9 mouse cellular contexts compared by ENCODE assay signal in genomic region chr6:113669821-113670220, GRCm38 (mm10). TPM values are rescaled to one million over a fixed set of nuclear protein-coding genes. Genes with fewer than 3 reads are reported as not detected.
DNase-seq lines count a peak whose midpoint lies in the region; ATAC-seq and TF ChIP-seq lines count a peak whose summit lies in the region.
"Had no signal": no experiment of that assay in that cellular context is flagged by ENCODE, and none has a peak within 500 bp of the region (broad histone marks: within the 10 kb centered on the region; RNA-seq: fewer than 3 reads in every experiment).

No protein-coding gene starts in this region.

- TF ChIP-seq EP300 in stomach, postnatal 0 days (optimal IDR thresholded peaks at IDR 0.05), result no peak

- TF ChIP-seq CTCF in stomach, postnatal 0 days (IDR thresholded peaks at IDR 0.05; ENCODE audit: low read depth), result no peak

- H3K4me2 ChIP-seq in stomach, embryonic 15.5 days, result no peak overlapping the region
- no peak overlapping the region for H3K4me2 ChIP-seq in stomach, postnatal 0 days (replicated peaks; ENCODE audit: low read depth)
- H3K4me2 ChIP-seq in embryonic facial prominence, embryonic 12.5 days (replicated peaks), result no peak overlapping the region
- H3K4me2 ChIP-seq in hindbrain, embryonic 14.5 days (replicated peaks), result no peak overlapping the region

- no peak overlapping the region for H3K9ac ChIP-seq in stomach, embryonic 15.5 days
- no peak overlapping the region for H3K9ac ChIP-seq in stomach, postnatal 0 days (ENCODE audit: low read length)
- H3K9ac ChIP-seq in embryonic facial prominence, embryonic 12.5 days, result no peak overlapping the region
- H3K9ac ChIP-seq in hindbrain, embryonic 14.5 days, result no peak overlapping the region

- 51% methylated on average over 7 of the region's 7 CpGs for WGBS in stomach, embryonic 15.5 days
- WGBS in stomach, postnatal 0 days, result 54% methylated on average over 7 of the region's 7 CpGs
- 75% methylated on average over 7 of the region's 7 CpGs for whole genome bisulfite sequencing in embryonic facial prominence, embryonic 12.5 days
- 68% methylated on average over 7 of the region's 7 CpGs for WGBS in hindbrain, embryonic 14.5 days

- no peaks in the 10 kb centered on the region for H3K9me3 ChIP-seq in stomach, embryonic 15.5 days
- no peaks in the 10 kb centered on the region for H3K9me3 ChIP-seq in stomach, postnatal 0 days (ENCODE audit: control insufficient read depth, low read length)
- 0 out of 2 replicates have a peak, but pooled peaks cover 4% of the 10 kb centered on the region for H3K9me3 ChIP-seq in embryonic facial prominence, embryonic 12.5 days
- H3K9me3 ChIP-seq in hindbrain, embryonic 14.5 days (ENCODE audit: control insufficient read depth, low read length), result no peaks in the 10 kb centered on the region

- no peak overlapping the region for H3K4me3 ChIP-seq in stomach, embryonic 15.5 days (replicated peaks)
- H3K4me3 ChIP-seq in stomach, postnatal 0 days (ENCODE audit: low read depth, low read length), result no peak overlapping the region
- H3K4me3 ChIP-seq in embryonic facial prominence, embryonic 12.5 days, result no peak overlapping the region
- H3K4me3 ChIP-seq in hindbrain, embryonic 14.5 days (replicated peaks; ENCODE audit: low read length), result no peak overlapping the region

- H3K27me3 ChIP-seq in stomach, embryonic 15.5 days (replicated peaks), result no peaks in the 10 kb centered on the region
- no peaks in the 10 kb centered on the region for H3K27me3 ChIP-seq in stomach, postnatal 0 days (ENCODE audit: control insufficient read depth, insufficient read depth, low read length)
- no peaks in the 10 kb centered on the region for H3K27me3 ChIP-seq in embryonic facial prominence, embryonic 12.5 days
- H3K27me3 ChIP-seq in hindbrain, embryonic 14.5 days (ENCODE audit: control insufficient read depth, insufficient read depth, low read length), result no peaks in the 10 kb centered on the region

- H3K27ac ChIP-seq in stomach, embryonic 15.5 days, result peak overlapping the region; percentile 87; the same call in 1 of the 2 replicates
- H3K27ac ChIP-seq in stomach, postnatal 0 days (replicated peaks), result no peak overlapping the region; the same call in 1 of the 2 replicates
- peak overlapping the region; percentile 72; the same call in 1 of the 2 replicates for H3K27ac ChIP-seq in embryonic facial prominence, embryonic 12.5 days
- no peak overlapping the region for H3K27ac ChIP-seq in hindbrain, embryonic 14.5 days

- no peak for DNase-seq in stomach, postnatal 0 days (ENCODE audit: low spot score)
- peak; percentile 70 to 80 for DNase-seq in natural killer cell, adult 2 months (ENCODE audit: low spot score in 2 of 2)
- no peak for DNase-seq in embryo, embryonic 10.5 days (ENCODE audit: low spot score)
- no peak for DNase-seq in hindbrain, embryonic 14.5 days (ENCODE audit: low spot score)
- DNase-seq in frontal cortex, postnatal 10 days (ENCODE audit: low spot score in 2 of 2), result no peak
- DNase-seq: gastrocnemius, postnatal 10 days; kidney, adult 11 months had no signal

- peaks cover 10% of the 10 kb centered on the region for H3K4me1 ChIP-seq in stomach, embryonic 15.5 days
- no peaks in the 10 kb centered on the region for H3K4me1 ChIP-seq in stomach, postnatal 0 days (replicated peaks; ENCODE audit: control insufficient read depth, insufficient read depth)
- H3K4me1 ChIP-seq in embryonic facial prominence, embryonic 12.5 days, result peaks cover 19% of the 10 kb centered on the region
- no peaks in the 10 kb centered on the region for H3K4me1 ChIP-seq in hindbrain, embryonic 14.5 days (replicated peaks; ENCODE audit: control insufficient read depth, insufficient read depth, low read length)

- ATAC-seq in stomach, embryonic 15.5 days (ENCODE audit: insufficient read depth, low FRiP score, low read depth), result no peak
- no peak for ATAC-seq in stomach, postnatal 0 days (ENCODE audit: low FRiP score, low TSS enrichment)
- no peak for ATAC-seq in embryonic facial prominence, embryonic 12.5 days (ENCODE audit: insufficient number of reproducible peaks, insufficient read depth, low FRiP score, low TSS enrichment)
- no peak for ATAC-seq in hindbrain, embryonic 14.5 days (ENCODE audit: low FRiP score)

- H3K36me3 ChIP-seq in stomach, embryonic 15.5 days, result no peaks in the 10 kb centered on the region; the same call in 1 of the 2 replicates
- H3K36me3 ChIP-seq in stomach, postnatal 0 days (ENCODE audit: control insufficient read depth, insufficient read depth, low read length), result no peaks in the 10 kb centered on the region
- no peaks in the 10 kb centered on the region for H3K36me3 ChIP-seq in embryonic facial prominence, embryonic 12.5 days
- H3K36me3 ChIP-seq in hindbrain, embryonic 14.5 days (replicated peaks; ENCODE audit: control insufficient read depth, insufficient read depth), result no peaks in the 10 kb centered on the region

RNA-seq across cellular contexts. Expression of gene Tatdn2, which starts 27.0 kb away (rescaled TPM):
- polyA plus RNA-seq in stomach, embryonic 15.5 days (2015; fragmentation: Nextera tagmentation; extraction: Ambion mirVana), result 0.81 and 0.99 TPM in 2 replicates
- polyA plus RNA-seq in stomach, postnatal 0 days (2015; fragmentation: Nextera tagmentation; extraction: Ambion mirVana), result 0.73 and 0.97 TPM in 2 replicates
- polyA plus RNA-seq in embryonic facial prominence, embryonic 12.5 days (2016; fragmentation: Nextera tagmentation; extraction: Ambion mirVana), result 0.61 and 0.95 TPM in 2 replicates
- polyA plus RNA-seq in hindbrain, embryonic 14.5 days (2014; fragmentation: Nextera tagmentation; extraction: Ambion mirVana), result 2.2 and 2.4 TPM in 2 replicates

RNA-seq across cellular contexts. Expression of gene Irak2, which starts 31.6 kb away (rescaled TPM):
- polyA plus RNA-seq in stomach, embryonic 15.5 days (2015; fragmentation: Nextera tagmentation; extraction: Ambion mirVana), result 8.0 and 10.0 TPM in 2 replicates
- 9.6 and 10.2 TPM in 2 replicates for polyA plus RNA-seq in stomach, postnatal 0 days (2015; fragmentation: Nextera tagmentation; extraction: Ambion mirVana)
- polyA plus RNA-seq in embryonic facial prominence, embryonic 12.5 days (2016; fragmentation: Nextera tagmentation; extraction: Ambion mirVana), result 3.0 and 3.7 TPM in 2 replicates
- polyA plus RNA-seq in hindbrain, embryonic 14.5 days (2014; fragmentation: Nextera tagmentation; extraction: Ambion mirVana), result 0.95 and 1.4 TPM in 2 replicates

RNA-seq across cellular contexts. Expression of gene Vhl, which starts 46.1 kb away (rescaled TPM):
- 39.5 and 43.6 TPM in 2 replicates for polyA plus RNA-seq in stomach, embryonic 15.5 days (2015; fragmentation: Nextera tagmentation; extraction: Ambion mirVana)
- polyA plus RNA-seq in stomach, postnatal 0 days (2015; fragmentation: Nextera tagmentation; extraction: Ambion mirVana), result 23.4 and 24.3 TPM in 2 replicates
- polyA plus RNA-seq in embryonic facial prominence, embryonic 12.5 days (2016; fragmentation: Nextera tagmentation; extraction: Ambion mirVana), result 54.5 and 56.2 TPM in 2 replicates
- polyA plus RNA-seq in hindbrain, embryonic 14.5 days (2014; fragmentation: Nextera tagmentation; extraction: Ambion mirVana), result 86.5 and 96.9 TPM in 2 replicates

RNA-seq across cellular contexts. Expression of gene Ghrl, which starts 49.9 kb away (rescaled TPM):
- polyA plus RNA-seq in stomach, embryonic 15.5 days (2015; fragmentation: Nextera tagmentation; extraction: Ambion mirVana), result 57.1 and 57.5 TPM in 2 replicates
- 514 and 560 TPM in 2 replicates for polyA plus RNA-seq in stomach, postnatal 0 days (2015; fragmentation: Nextera tagmentation; extraction: Ambion mirVana)
- polyA plus RNA-seq in embryonic facial prominence, embryonic 12.5 days (2016; fragmentation: Nextera tagmentation; extraction: Ambion mirVana), result 0.37 TPM in 1 of 2 replicates, not detected in the other
- polyA plus RNA-seq in hindbrain, embryonic 14.5 days (2014; fragmentation: Nextera tagmentation; extraction: Ambion mirVana), result 1.1 and 1.2 TPM in 2 replicates

Comparison
In these comparisons a context has a peak if more than half of its experiments do, and no peak if none do; other contexts are left out.
1. H3K27ac ChIP-seq: peak in stomach, embryonic 15.5 days (single experiment) and embryonic facial prominence, embryonic 12.5 days (single experiment); none in stomach, postnatal 0 days (single experiment) and hindbrain, embryonic 14.5 days (single experiment).
2. DNase-seq: peak in natural killer cell, adult 2 months (2 of 2); none in stomach, postnatal 0 days (single experiment), embryo, embryonic 10.5 days (single experiment), hindbrain, embryonic 14.5 days (single experiment) and frontal cortex, postnatal 10 days (0 of 2).